Mouse (Mus musculus) retina, postnatal 1 day (tissue): ENCODE data around the gene Tor1aip1.

Source experiments
- DNase-seq: peaks from one replicate; pipeline ENCODE4 v3.0.0-alpha.2; 2012

The Tor1aip1 gene

GRCm38 (mm10) chr1:156035930-156036737 lies at the start of gene Tor1aip1:
Tor1aip1 (minus strand) TSS chr1:156036480.
- DNase-seq, result peak; percentile 99

GRCm38 (mm10) chr1:156085770-156086169 lies 49.5 kb upstream of the Tor1aip1 start:
- DNase-seq, result peak; percentile 76

GRCm38 (mm10) chr1:156084603-156085002 lies 48.3 kb upstream of the Tor1aip1 start:
- no peak for DNase-seq

- no peak for DNase-seq
Measured at GRCm38 (mm10) chr1:156077655-156078054, 41.4 kb upstream of the Tor1aip1 start.

GRCm38 (mm10) chr1:156076474-156076873 lies 40.2 kb upstream of the Tor1aip1 start:
- DNase-seq, result no peak

GRCm38 (mm10) chr1:156074575-156074974 lies 38.3 kb upstream of the Tor1aip1 start:
- DNase-seq, result peak; percentile 55

- no peak for DNase-seq
Measured at GRCm38 (mm10) chr1:156073169-156073821, 37.0 kb upstream of the Tor1aip1 start.

- no peak for DNase-seq
Measured at GRCm38 (mm10) chr1:156070106-156070505, 33.8 kb upstream of the Tor1aip1 start.

- DNase-seq, result no peak
Measured at GRCm38 (mm10) chr1:156066133-156066532, 29.9 kb upstream of the Tor1aip1 start.

GRCm38 (mm10) chr1:156062193-156062592 lies 25.9 kb upstream of the Tor1aip1 start:
- no peak for DNase-seq

- no peak for DNase-seq
Measured at GRCm38 (mm10) chr1:156058207-156058606, 21.9 kb upstream of the Tor1aip1 start.

GRCm38 (mm10) chr1:156046688-156047087 lies 10.4 kb upstream of the Tor1aip1 start:
- peak; percentile 35 for DNase-seq

GRCm38 (mm10) chr1:156044211-156044611 lies 7.9 kb upstream of the Tor1aip1 start:
- no peak for DNase-seq

- peak; percentile 78 for DNase-seq
Measured at GRCm38 (mm10) chr1:156043027-156043426, 6.7 kb upstream of the Tor1aip1 start.

- DNase-seq, result no peak
Measured at GRCm38 (mm10) chr1:156042481-156042880, 6.2 kb upstream of the Tor1aip1 start.

GRCm38 (mm10) chr1:156041451-156042241 lies 5.4 kb upstream of the Tor1aip1 start:
- no peak for DNase-seq

GRCm38 (mm10) chr1:156040731-156041401 lies 4.6 kb upstream of the Tor1aip1 start:
- DNase-seq, result peak; percentile 94

GRCm38 (mm10) chr1:156039989-156040388 lies 3.7 kb upstream of the Tor1aip1 start:
- peak; percentile 24 for DNase-seq

GRCm38 (mm10) chr1:156037144-156037583 lies 884 bp upstream of the Tor1aip1 start:
- DNase-seq, result peak; percentile 6

- DNase-seq, result peak; percentile 92
Measured at GRCm38 (mm10) chr1:156035269-156035929, 881 bp downstream of the Tor1aip1 start, which contains the start of gene Tor1aip2. Tor1aip2 (plus strand) TSS chr1:156035403.

- DNase-seq, result peak; percentile 5
Measured at GRCm38 (mm10) chr1:156034661-156035060, 1.6 kb downstream of the Tor1aip1 start.

- no peak for DNase-seq
Measured at GRCm38 (mm10) chr1:156033921-156034320, 2.4 kb downstream of the Tor1aip1 start.
